Mouse (Mus musculus) midbrain, postnatal 0 days (tissue): ENCODE results near the gene Kank2. TPM values are rescaled to one million over a fixed set of nuclear protein-coding genes. Genes with fewer than 3 reads are reported as not detected.
A peak's percentile ranks its signal among the peaks of the same experiment; 100 is the strongest.
"Not testable (repeated sequence)": the region's sequence is repeated elsewhere in the genome, so short reads cannot be mapped to it uniquely, and the experiment has no call there.

ENCODE experiments used
- ATAC-seq: fragments of 200-750 bp; cut with Nextera tagmentation; 2 replicates; pipeline ENCODE4 v1.8.0; 2017; ENCODE audit warnings: moderate number of reproducible peaks, mild to moderate bottlenecking, moderate TSS enrichment, moderate library complexity; ENCODE audit not compliant: low FRiP score
- DNase-seq: peaks from one replicate; pipeline ENCODE4 v3.0.0-alpha.2; 2015; ENCODE audit warnings: low spot score
- H3K27ac ChIP-seq: fragments of 300-500 bp; sonication (generic); 2 replicates; pipeline ENCODE4 v1.5.1; 2014; ENCODE audit warnings: low read depth, mild to moderate bottlenecking, low read length, mixed read lengths
- H3K27me3 ChIP-seq: fragments of 300-500 bp; sonication (generic); 2 replicates; pipeline ENCODE4 v1.6.1; 2014; ENCODE audit warnings: low read length, control low read depth, mixed read lengths; ENCODE audit not compliant: insufficient read depth
- H3K36me3 ChIP-seq: fragments of 300-500 bp; sonication (generic); 2 replicates; pipeline ENCODE4 v1.6.1; 2014; ENCODE audit warnings: low read length, control low read depth, mixed read lengths; ENCODE audit not compliant: insufficient read depth
- H3K4me1 ChIP-seq: fragments of 300-500 bp; sonication (generic); 2 replicates; pipeline ENCODE4 v1.6.1; 2014; ENCODE audit warnings: mild to moderate bottlenecking, control low read depth, antibody characterized with exemption, low read length, mixed read lengths; ENCODE audit not compliant: insufficient read depth
- H3K4me2 ChIP-seq: fragments of 300-500 bp; sonication (generic); 2 replicates; pipeline ENCODE4 v1.6.1; 2014; ENCODE audit warnings: low read depth, mild to moderate bottlenecking, low read length, mixed read lengths; ENCODE audit not compliant: poor library complexity, severe bottlenecking
- H3K4me3 ChIP-seq: fragments of 300-500 bp; sonication (generic); 2 replicates; pipeline ENCODE4 v1.5.1; 2014; ENCODE audit warnings: low read depth, mild to moderate bottlenecking, low read length, moderate library complexity
- H3K9ac ChIP-seq: fragments of 300-500 bp; sonication (generic); replicated peaks from 2 replicates; pipeline ENCODE4 v1.6.1; 2014; ENCODE audit warnings: mild to moderate bottlenecking, low read length, moderate library complexity, mixed read lengths; ENCODE audit not compliant: poor library complexity, severe bottlenecking
- H3K9me3 ChIP-seq: fragments of 300-500 bp; sonication (generic); 2 replicates; pipeline ENCODE4 v1.6.1; 2016; ENCODE audit warnings: low read length, control low read depth
- CTCF ChIP-seq: IDR thresholded peaks from 2 replicates; pipeline ENCODE4 v1.5.1; 2016; ENCODE audit warnings: antibody characterized with exemption, mild to moderate bottlenecking
- WGBS: fragments of 180-500 bp; shearing (Covaris S2); extraction: QIAGEN DNeasy Blood & Tissue Kit; methylation state at CpG from one replicate; pipeline ENCODE4 v1.1.7; 2014; 5-methylcytosine and 5-hydroxymethylcytosine counted together
- polyA plus RNA-seq: library from polyadenylated mRNA; unstranded; fragments of >200 nt; fragmentation: Nextera tagmentation; extraction: Ambion mirVana; gene quantifications from 2 replicates; pipeline ENCODE4 v1.2.1, GENCODE M21; 2015
- total RNA-seq: library from RNA; depleted of rRNA; stranded (reverse); fragments of >200 nt; gene quantifications from 2 replicates; pipeline ENCODE4 v1.2.3, GENCODE M21; 2014

Gene Kank2
- total and polyA plus RNA-seq, 2 experiments from 2014 or later = 2.9 to 15.2 TPM

DNA sequence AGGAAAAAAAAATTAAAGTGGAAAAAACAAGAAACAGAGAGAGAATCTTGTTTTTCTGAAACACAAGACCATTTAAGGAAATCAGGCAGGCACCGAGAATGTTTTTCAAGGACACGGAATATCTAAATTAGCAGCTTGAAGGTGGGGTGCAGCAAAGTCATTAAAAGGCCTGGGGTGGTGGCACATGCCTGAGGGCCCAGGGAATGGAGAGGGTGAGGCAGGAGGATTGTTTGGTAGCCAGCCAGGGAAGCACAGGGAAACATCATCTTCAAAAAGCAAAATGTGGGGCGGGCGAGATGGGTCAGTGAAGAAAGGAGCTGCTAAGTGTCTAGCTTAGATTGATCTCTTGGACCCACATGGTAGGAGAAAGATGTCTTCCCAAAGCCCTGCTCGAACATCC, 10.9 kb downstream of the Kank2 start:
- H3K27ac ChIP-seq = no peak overlapping the region
- no peak overlapping the region for H3K9ac ChIP-seq
- H3K36me3 ChIP-seq = no peaks in the 10 kb centered on the region
- DNase-seq = no peak
- no peak overlapping the region for H3K4me3 ChIP-seq
- no peaks in the 10 kb centered on the region for H3K27me3 ChIP-seq
- no peak for ATAC-seq
- TF ChIP-seq CTCF = no peak
- no peaks in the 10 kb centered on the region for H3K4me1 ChIP-seq
- no peak overlapping the region for H3K4me2 ChIP-seq
- 82% methylated on average over 5 of the region's 5 CpGs for WGBS
- no peaks in the 10 kb centered on the region for H3K9me3 ChIP-seq

- Histone ChIP-seq H3K36me3 (no peaks in the 10 kb centered on the region), H3K9me3 (no peaks in the 10 kb centered on the region), H3K4me2 (no peak overlapping the region), H3K27ac (no peak overlapping the region), H3K4me3 (no peak overlapping the region), H3K9ac (no peak overlapping the region), H3K4me1 (no peaks in the 10 kb centered on the region), H3K27me3 (no peaks in the 10 kb centered on the region)
- ATAC-seq = no peak
- WGBS = 2% methylated on average over 6 of the region's 6 CpGs
- TF ChIP-seq CTCF = peak; percentile 69
- peak; percentile 44 for DNase-seq
Observed at GRCm38 (mm10) chr9:21786906-21787305, 11.6 kb downstream of the Kank2 start.

DNA sequence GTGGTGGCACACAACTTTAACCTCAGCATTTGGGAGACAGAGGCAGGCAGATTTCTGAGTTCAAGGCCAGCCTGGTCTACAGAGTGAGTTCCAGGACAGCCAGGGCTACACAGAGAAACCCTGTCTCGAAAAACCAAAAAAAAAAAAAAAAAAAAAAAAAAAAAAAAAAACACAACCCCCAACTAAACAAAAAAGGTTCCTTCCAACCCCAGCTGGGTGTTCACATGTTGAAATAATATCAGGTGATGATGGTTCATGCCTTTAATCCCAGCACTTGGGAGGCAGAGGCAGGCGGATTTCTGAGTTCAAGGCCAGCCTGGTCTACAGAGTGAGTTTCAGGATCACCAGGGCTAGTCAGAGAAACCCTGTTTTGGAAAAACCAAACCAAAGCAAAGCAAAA, 12.2 kb downstream of the Kank2 start:
- DNase-seq, H3K4me3 ChIP-seq, H3K4me2 ChIP-seq, H3K36me3 ChIP-seq, H3K4me1 ChIP-seq, H3K27ac ChIP-seq, ATAC-seq, H3K9ac ChIP-seq, H3K9me3 ChIP-seq, H3K27me3 ChIP-seq: not testable (repeated sequence)
- WGBS = 90% methylated on average over 1 of the region's 2 CpGs

DNA sequence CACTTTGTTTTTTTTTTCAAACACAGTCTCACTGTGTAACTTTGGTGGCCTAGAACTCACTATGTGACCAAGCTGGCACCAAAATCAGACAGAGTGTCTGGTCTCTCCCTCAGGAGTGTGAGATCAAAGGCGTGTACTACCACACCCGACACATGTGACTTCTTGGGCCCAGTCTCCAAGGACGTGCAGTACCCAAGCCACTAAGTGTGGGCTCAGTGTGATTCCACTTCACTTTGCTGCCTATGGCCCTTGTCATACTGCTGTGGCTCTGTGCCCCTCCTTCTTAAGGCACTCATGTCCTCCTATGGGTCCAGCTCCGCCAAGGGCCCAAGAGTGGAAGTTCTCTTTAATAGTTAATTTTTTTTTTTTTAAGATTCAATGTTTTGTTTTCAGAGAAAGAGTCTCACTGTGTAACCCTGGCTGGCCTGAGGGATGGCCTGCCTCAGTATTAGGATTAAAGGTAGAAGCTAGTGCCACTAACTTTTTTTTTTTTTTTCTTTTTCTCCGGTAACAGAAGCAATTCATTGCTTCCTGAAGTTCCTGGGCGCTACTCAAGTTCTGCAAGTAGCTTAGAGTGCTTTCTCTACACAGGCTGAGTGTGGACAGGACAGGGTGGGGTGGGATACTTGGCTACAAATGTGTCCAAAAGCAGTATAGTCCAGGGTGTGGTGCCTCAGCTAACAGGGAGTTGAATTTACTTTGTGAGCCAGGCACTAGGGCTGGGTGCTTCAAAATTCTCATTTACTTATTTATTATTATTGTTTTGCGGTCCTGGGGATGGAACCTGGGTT, 13.8 kb downstream of the Kank2 start:
- H3K4me2 ChIP-seq = no peak overlapping the region
- no peaks in the 10 kb centered on the region for H3K27me3 ChIP-seq
- 91% methylated on average over 7 of the region's 7 CpGs for WGBS
- H3K36me3 ChIP-seq = 0 out of 2 replicates have a peak, but pooled peaks cover 3% of the 10 kb centered on the region
- no peaks in the 10 kb centered on the region for H3K9me3 ChIP-seq
- no peak for DNase-seq
- H3K4me1 ChIP-seq = no peaks in the 10 kb centered on the region
- H3K27ac ChIP-seq = no peak overlapping the region
- no peak for TF ChIP-seq CTCF
- H3K4me3 ChIP-seq = no peak overlapping the region
- no peak overlapping the region for H3K9ac ChIP-seq
- no peak for ATAC-seq

DNA sequence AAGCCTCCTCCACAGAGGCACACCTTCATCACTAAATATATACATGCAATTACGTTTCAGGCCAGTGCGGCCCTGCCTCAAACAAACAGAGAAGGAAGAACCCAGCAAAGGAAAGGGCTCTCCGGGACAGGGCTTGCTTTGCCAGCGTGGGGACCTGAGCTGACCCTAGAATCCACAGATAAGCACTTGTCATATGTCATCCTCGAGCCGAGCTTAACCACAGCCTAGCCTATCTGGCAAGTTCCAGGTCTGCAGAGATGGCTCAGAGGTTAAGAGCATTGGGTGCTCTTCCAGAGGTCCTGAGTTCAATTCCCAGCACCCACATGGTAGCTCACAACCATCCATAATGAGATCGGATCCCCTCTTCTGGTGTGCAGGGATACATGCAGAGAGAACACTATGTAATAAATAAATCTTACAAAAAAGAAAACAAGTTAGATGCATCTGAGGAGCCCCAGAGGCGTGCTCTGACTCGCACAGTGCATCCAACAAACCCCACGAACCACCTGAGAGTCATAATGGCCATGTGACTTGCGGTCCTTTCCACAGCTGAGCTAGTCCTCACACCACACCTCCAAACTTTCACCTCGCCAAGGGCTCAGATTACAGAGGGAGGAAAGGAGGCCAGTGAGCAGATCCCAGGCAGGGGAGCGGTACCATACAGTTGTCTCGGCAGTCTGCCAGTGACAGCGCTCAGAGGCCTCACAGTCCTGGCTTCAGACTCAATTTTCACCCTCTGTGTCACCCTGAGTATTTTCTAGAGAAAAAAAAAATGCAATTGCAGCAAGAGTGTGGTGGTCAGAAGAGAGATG, 16.7 kb downstream of the Kank2 start:
- ATAC-seq (no peak), DNase-seq (no peak)
- WGBS = 81% methylated on average over 15 of the region's 15 CpGs
- no peak overlapping the region for H3K4me3 ChIP-seq
- no peak overlapping the region for H3K27ac ChIP-seq
- no peaks in the 10 kb centered on the region for H3K27me3 ChIP-seq
- H3K4me2 ChIP-seq = no peak overlapping the region
- TF ChIP-seq CTCF = no peak
- no peaks in the 10 kb centered on the region for H3K9me3 ChIP-seq
- H3K9ac ChIP-seq = no peak overlapping the region
- H3K4me1 ChIP-seq = no peaks in the 10 kb centered on the region
- H3K36me3 ChIP-seq = 0 out of 2 replicates have a peak, but pooled peaks cover 3% of the 10 kb centered on the region

- no peak for TF ChIP-seq CTCF
- no peak for ATAC-seq
- Histone ChIP-seq H3K36me3 (0 out of 2 replicates have a peak, but pooled peaks cover 3% of the 10 kb centered on the region), H3K4me1 (no peaks in the 10 kb centered on the region), H3K9me3 (no peaks in the 10 kb centered on the region), H3K4me3 (no peak overlapping the region), H3K4me2 (no peak overlapping the region), H3K9ac (no peak overlapping the region), H3K27ac (no peak overlapping the region), H3K27me3 (no peaks in the 10 kb centered on the region)
- DNase-seq = no peak
- WGBS = 84% methylated on average over 3 of the region's 3 CpGs
Observed at GRCm38 (mm10) chr9:21777726-21778125, 20.8 kb downstream of the Kank2 start.
